18 mouse cellular contexts compared by ENCODE assay signal in genomic region chr3:84071641-84072040, GRCm38 (mm10). TPM values are rescaled to one million over a fixed set of nuclear protein-coding genes. Genes with fewer than 3 reads are reported as not detected.
DNase-seq lines count a peak whose midpoint lies in the region; ATAC-seq and TF ChIP-seq lines count a peak whose summit lies in the region.
"Had no signal": no experiment of that assay in that cellular context is flagged by ENCODE, and none has a peak within 500 bp of the region (broad histone marks: within the 10 kb centered on the region; RNA-seq: fewer than 3 reads in every experiment).

No protein-coding gene starts in this region.

- 16% methylated on average over 2 of the region's 2 CpGs for WGBS in lung, embryonic 14.5 days

- H3K4me1 ChIP-seq in lung, embryonic 14.5 days (ENCODE audit: insufficient read depth): no peaks in the 10 kb centered on the region
- H3K4me1 ChIP-seq in ES-E14 (ENCODE audit: control insufficient read depth in 2 of 2, insufficient read depth in 2 of 2, low read length in 2 of 2, poor library complexity in 1 of 2): peaks cover 0 to 2% of the 10 kb centered on the region in 2 experiments; a peak in 1 of 4 replicates
- H3K4me1 ChIP-seq: heart, embryonic 13.5 days; limb, embryonic 10.5 days; stomach, embryonic 15.5 days had no signal

- intact Hi-C loops in gastrocnemius, adult 2 months (cut with DNase I): no loop called here

- H3K9ac ChIP-seq in lung, embryonic 14.5 days: no peak overlapping the region
- no peak overlapping the region for H3K9ac ChIP-seq in ES-E14 (ENCODE audit: insufficient read depth, low read depth, low read length, poor library complexity, severe bottlenecking)
- H3K9ac ChIP-seq: forebrain, postnatal 0 days; heart, embryonic 13.5 days; liver, embryonic 14.5 days; stomach, embryonic 15.5 days had no signal

- in situ Hi-C loops in ES-E14 (cut with MboI; ENCODE audit: low sequenced_read_pairs in 2 of 2, unreplicated experiment in 2 of 2): no loop called here

- H3K27ac ChIP-seq in lung, embryonic 14.5 days (ENCODE audit: low read depth): no peak overlapping the region
- no peak overlapping the region for H3K27ac ChIP-seq in ES-E14 (ENCODE audit: insufficient read depth, low read depth, low read length, poor library complexity, severe bottlenecking)
- H3K27ac ChIP-seq in gastrocnemius, adult 2 months: no peak overlapping the region
- H3K27ac ChIP-seq: heart, embryonic 13.5 days; limb, embryonic 10.5 days; liver, embryonic 14.5 days; stomach, embryonic 15.5 days had no signal

- H3K27me3 ChIP-seq in lung, embryonic 14.5 days (ENCODE audit: insufficient read depth, low read length): no peaks in the 10 kb centered on the region
- H3K27me3 ChIP-seq: heart, embryonic 13.5 days; stomach, embryonic 15.5 days had no signal

- H3K4me2 ChIP-seq in lung, embryonic 14.5 days: no peak overlapping the region
- H3K4me2 ChIP-seq: heart, embryonic 13.5 days; stomach, embryonic 15.5 days had no signal

- H3K4me3 ChIP-seq in lung, embryonic 14.5 days (ENCODE audit: low read depth, low read length): no peak overlapping the region
- no peak overlapping the region for H3K4me3 ChIP-seq in ES-E14 (ENCODE audit: insufficient read depth in 1 of 2, low read depth in 1 of 2, low read length in 2 of 2, poor library complexity in 1 of 2, severe bottlenecking in 1 of 2)
- no peak overlapping the region for H3K4me3 ChIP-seq in gastrocnemius, adult 2 months
- H3K4me3 ChIP-seq: erythroblast, embryonic 14.5 days; heart, embryonic 13.5 days; limb, embryonic 10.5 days; stomach, embryonic 15.5 days had no signal

- peak; percentile 26 for TF ChIP-seq CTCF in lung, embryonic 14.5 days (IDR thresholded peaks at IDR 0.05; ENCODE audit: low read depth)
- no peak for TF ChIP-seq CTCF in gastrocnemius, adult 2 months (IDR thresholded peaks at IDR 0.05)

- H3K9me3 ChIP-seq in lung, embryonic 14.5 days (ENCODE audit: low read depth, low read length): no peaks in the 10 kb centered on the region
- H3K9me3 ChIP-seq in ES-E14 (ENCODE audit: control insufficient read depth, insufficient read depth, low read depth, low read length): no peaks in the 10 kb centered on the region
- H3K9me3 ChIP-seq: heart, embryonic 13.5 days; limb, embryonic 10.5 days; stomach, embryonic 15.5 days had no signal

- peak; percentile 31; the same call in 1 of the 2 replicates for ATAC-seq in lung, embryonic 14.5 days (ENCODE audit: insufficient read depth)
- ATAC-seq: activated CD4-positive, CD25-positive, alpha-beta regulatory T cell, adult 4 months; forebrain, postnatal 0 days had no signal

- H3K36me3 ChIP-seq in lung, embryonic 14.5 days (ENCODE audit: insufficient read depth): no peaks in the 10 kb centered on the region
- H3K36me3 ChIP-seq in ES-E14 (ENCODE audit: control insufficient read depth, insufficient read depth, low read length, poor library complexity, severe bottlenecking): 0 out of 2 replicates have a peak, but pooled peaks cover 1% of the 10 kb centered on the region
- H3K36me3 ChIP-seq: heart, embryonic 13.5 days; limb, embryonic 10.5 days; stomach, embryonic 15.5 days had no signal

- no peak for DNase-seq in lung, embryonic 14.5 days
- no peak for DNase-seq in lung, adult 18-20 months
- DNase-seq in A20 (ENCODE audit: low read depth, low spot score): peak; percentile 81
- peak; percentile 9 for DNase-seq in ES-E14 (ENCODE audit: low read depth, low spot score)
- peak; percentile 43 for DNase-seq in induced T-regulatory cell, adult 2 months (ENCODE audit: low read depth)
- DNase-seq in gastrocnemius, adult 2 months: no peak
- no peak for DNase-seq in right cerebral cortex, adult 2 months (ENCODE audit: low spot score in 2 of 2)
- DNase-seq: cerebellum, adult 11-12 months; forebrain, postnatal 0 days; gastrocnemius, postnatal 25 days; kidney, postnatal 14 days; right cerebral cortex, postnatal 25 days had no signal

TF ChIP-seq in ES-E14, 5 proteins besides CTCF, POLR2A, EP300 and RAD21:
- TF ChIP-seq CHD2 (IDR thresholded peaks at IDR 0.05; ENCODE audit: low read depth, low read length): no peak
- no peak for TF ChIP-seq ZC3H11A (IDR thresholded peaks at IDR 0.05; ENCODE audit: borderline replicate concordance, low read depth, low read length)
- no peak for TF ChIP-seq MAFK (IDR thresholded peaks at IDR 0.05; ENCODE audit: insufficient read depth, low read depth, low read length)
- TF ChIP-seq HCFC1 (IDR thresholded peaks at IDR 0.05; ENCODE audit: borderline replicate concordance, insufficient read depth, low read length): no peak
- no peak for TF ChIP-seq ZNF384 (IDR thresholded peaks at IDR 0.05; ENCODE audit: low read depth, low read length)

RNA-seq across cellular contexts. Expression of gene Tmem131l, which starts 31.7 kb away (rescaled TPM):
- 59.5 and 61.9 TPM in 2 replicates for polyA plus RNA-seq in lung, embryonic 14.5 days (2014; fragmentation: Nextera tagmentation; extraction: Ambion mirVana)
- 31.5 and 49.3 TPM in 2 replicates for total RNA-seq in ES-E14 (2012; rRNA removed)
- total RNA-seq in gastrocnemius, adult 2 months (2021): 10 to 100 TPM; 12.0 to 17.4 TPM

Comparison
In these comparisons a context has a peak if more than half of its experiments do, and no peak if none do; other contexts are left out.
1. DNase-seq: peak in A20 (single experiment), ES-E14 (single experiment) and induced T-regulatory cell, adult 2 months (single experiment); none in lung, embryonic 14.5 days (single experiment), lung, adult 18-20 months (0 of 2), gastrocnemius, adult 2 months (single experiment) and right cerebral cortex, adult 2 months (0 of 2).